Mouse (Mus musculus) layer of hippocampus, postnatal 14 days (tissue): ENCODE data around the gene 2210407C18Rik. TPM values are rescaled to one million over a fixed set of nuclear protein-coding genes. Genes with fewer than 3 reads are reported as not detected.
A peak's percentile ranks its signal among the peaks of the same experiment; 100 is the strongest.

Source experiments
- DNase-seq, 2 experiments: peaks; one replicate each; pipeline ENCODE4 v3.0.0; 2021 to 2022; ENCODE audit warnings: low spot score in 2 of 2, mixed read lengths in 1 of 2
- long read RNA-seq, 2 experiments: library from polyadenylated mRNA; stranded (forward); transcript quantifications; one replicate each; pipeline ENCODE4 v2.0.0; 2021
- total RNA-seq, 2 experiments: library from RNA; stranded (reverse); gene quantifications; 2 replicates each; pipeline ENCODE4 v1.2.3; 2021

The 2210407C18Rik gene
- not detected for total RNA-seq
- long read RNA-seq, experiment 1, result 0 reads
- long read RNA-seq, experiment 2, result 0 reads

DNA sequence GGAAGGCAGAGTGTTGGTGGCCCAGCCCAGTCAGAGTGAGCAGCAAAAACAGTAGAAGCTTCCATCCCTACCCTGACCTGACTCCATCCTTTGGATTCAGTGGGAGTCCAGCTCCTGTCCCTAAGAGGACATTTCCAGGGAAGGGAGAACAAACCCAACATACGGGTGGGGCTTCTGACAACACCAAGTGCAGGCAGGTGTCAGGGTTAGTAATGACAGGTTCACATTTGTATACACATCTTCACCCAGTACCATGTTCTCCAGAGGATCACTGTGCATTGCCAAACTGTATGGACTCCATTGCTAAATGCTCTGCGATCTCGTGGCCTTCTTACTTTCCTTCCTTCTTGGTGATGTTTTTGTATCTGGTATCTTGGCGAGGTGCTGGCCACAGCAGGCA lies at the start of gene 2210407C18Rik:
Gene 2210407C18Rik (minus strand): TSS at position 101 of the 400 bp plus-strand sequence.
- no peak for DNase-seq

GRCm38 (mm10) chr11:58658596-58658995 lies 42.7 kb upstream of the 2210407C18Rik start, which contains the start of gene Olfr322:
Olfr322 (plus strand) TSS chr11:58658782.
- DNase-seq, result no peak

DNA sequence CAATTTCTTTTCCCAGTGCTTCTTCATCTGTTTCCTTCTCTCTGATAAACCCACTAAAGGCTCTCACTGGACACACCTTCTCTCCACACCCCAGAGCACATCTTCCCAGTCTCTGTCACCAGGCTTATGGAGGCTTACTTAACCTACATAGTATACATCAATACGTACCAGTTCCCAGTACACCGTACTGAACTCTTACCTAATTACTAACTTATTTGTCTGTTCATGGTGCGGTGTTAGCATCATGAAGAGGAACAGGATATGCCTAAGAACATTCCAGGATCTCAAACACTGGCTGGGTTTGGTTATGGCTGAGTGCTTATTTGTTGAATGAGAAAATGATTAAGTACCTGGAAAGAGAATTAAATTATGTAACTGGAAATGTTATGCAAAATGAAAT lies 39.3 kb upstream of the 2210407C18Rik start:
- no peak for DNase-seq

- no peak for DNase-seq
Measured at GRCm38 (mm10) chr11:58643350-58643749, 27.5 kb upstream of the 2210407C18Rik start.

GRCm38 (mm10) chr11:58641638-58642358 lies 25.9 kb upstream of the 2210407C18Rik start:
- DNase-seq, result no peak

DNA sequence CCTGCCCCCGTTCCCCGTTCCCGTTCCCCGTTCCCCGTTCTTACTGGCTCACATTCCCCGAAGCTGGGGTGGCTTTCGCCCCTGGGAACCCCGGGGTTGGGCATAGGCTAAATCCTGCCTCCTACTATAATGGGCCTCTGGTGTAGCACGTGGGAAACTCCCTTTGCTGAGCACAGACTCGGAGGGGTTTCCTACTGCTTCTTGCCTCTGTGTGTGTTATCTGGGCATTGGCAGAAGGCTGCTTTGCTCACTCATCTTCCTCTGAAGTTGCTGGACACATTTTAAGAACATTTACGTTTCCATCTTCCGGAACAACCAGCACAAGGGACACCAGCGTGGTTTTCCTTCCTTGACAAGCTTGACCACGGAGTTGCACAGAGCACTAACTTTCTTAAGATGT lies 25.2 kb upstream of the 2210407C18Rik start:
- DNase-seq, result no peak

DNA sequence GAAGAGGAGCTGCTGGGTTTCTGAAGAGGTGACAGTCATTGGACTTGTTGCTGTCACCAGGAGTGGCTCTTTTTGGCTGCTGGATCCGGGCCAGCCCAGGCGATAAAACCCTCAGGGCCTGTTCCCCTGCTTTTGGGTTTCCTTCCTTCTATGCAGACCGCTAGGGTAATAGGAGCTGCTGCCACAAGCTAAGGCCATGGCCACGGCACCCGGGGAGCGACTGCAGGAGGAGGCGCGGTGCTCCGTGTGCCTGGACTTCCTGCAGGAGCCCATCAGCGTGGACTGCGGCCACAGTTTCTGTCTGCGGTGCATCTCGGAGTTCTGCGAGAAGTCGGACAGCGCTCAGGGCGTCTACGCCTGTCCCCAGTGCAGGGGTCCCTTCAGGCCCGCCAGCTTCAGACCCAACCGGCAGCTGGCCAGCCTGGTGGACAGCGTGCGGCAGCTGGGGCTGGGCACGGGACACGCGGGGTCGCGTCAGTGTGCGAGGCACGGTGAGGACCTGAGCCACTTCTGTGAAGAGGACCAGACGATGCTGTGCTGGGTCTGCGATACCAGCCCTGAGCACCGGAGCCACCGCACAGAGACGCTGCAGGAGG lies 24.5 kb upstream of the 2210407C18Rik start, which contains the start of gene Trim58:
Gene Trim58 (plus strand): TSS at position 194 of the 596 bp plus-strand sequence.
- no peak for DNase-seq

DNA sequence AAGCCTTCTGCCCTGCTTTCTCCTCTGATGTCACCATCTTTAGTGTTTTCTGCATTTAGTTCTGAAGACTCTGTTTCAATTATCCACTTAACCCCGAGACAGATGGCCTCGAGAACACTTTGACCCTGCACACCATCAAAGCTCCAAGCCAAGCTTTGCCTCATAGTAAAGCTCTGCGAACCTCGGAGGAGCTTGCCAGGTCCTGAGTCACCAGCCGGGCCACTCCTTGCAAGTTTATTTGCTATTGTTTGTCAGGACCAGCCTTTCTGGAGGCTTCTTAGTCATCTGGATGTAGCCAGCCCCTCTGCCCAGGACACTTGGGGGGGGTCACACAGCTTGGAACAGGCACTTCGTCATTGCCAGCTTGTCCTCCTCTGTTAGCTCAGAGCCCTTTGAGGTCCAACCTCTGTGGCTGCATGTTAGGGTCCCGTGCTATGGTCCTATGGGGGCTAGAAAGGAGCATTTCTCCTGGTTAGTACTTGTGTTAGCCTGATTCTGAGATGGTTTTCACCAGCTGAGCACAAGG lies 22.4 kb upstream of the 2210407C18Rik start:
- DNase-seq, result no peak

GRCm38 (mm10) chr11:58636376-58636977 lies 20.6 kb upstream of the 2210407C18Rik start:
- peak; percentile 40 to 51 for DNase-seq

DNA sequence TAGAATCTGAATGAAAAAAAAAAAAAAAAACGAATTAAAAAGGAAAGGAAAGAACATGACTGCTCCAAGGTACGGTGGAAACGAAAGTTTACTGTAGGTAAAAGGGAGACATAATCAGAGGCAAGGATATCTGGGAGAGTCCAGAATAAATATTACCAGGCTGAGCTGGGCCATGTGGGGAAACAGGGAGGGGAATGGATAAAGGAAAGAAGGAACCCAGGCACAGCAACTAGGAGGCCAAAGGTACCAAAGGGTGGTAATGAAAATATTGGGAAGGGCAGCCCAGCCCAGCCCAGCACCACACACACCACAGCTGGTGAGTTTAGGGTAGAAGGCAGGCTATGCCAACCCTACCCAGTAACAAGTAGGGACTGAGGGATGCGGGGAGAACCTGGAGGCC lies 19.0 kb upstream of the 2210407C18Rik start:
- no peak for DNase-seq

DNA sequence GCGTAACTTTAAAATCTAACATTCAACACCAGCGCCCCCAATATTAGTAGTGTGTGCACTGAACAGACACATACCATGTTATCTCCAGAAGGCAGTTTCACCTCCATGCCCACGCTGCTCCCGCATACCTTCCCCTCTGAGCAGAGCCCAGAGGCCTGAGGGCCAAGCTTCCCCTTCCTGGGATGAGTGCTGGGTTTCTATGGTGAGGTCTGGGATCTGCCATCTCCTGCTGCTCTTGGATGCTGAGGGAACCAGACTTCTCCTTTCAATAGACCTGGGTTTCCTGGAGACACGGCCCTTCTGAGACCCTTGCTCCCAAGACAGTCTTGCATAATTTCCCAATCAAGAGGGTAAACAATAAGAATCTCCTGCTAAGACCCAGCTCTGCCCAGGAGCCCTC lies 14.5 kb upstream of the 2210407C18Rik start, which contains the start of gene Olfr323:
Gene Olfr323 (minus strand): TSS at position 101 of the 400 bp plus-strand sequence.
- no peak for DNase-seq

- no peak for DNase-seq
Measured at GRCm38 (mm10) chr11:58626146-58626545, 10.3 kb upstream of the 2210407C18Rik start.

- DNase-seq, result no peak
Measured at GRCm38 (mm10) chr11:58618793-58619192, 2.9 kb upstream of the 2210407C18Rik start.

- no peak for DNase-seq
Measured at GRCm38 (mm10) chr11:58618369-58618768, 2.5 kb upstream of the 2210407C18Rik start.

DNA sequence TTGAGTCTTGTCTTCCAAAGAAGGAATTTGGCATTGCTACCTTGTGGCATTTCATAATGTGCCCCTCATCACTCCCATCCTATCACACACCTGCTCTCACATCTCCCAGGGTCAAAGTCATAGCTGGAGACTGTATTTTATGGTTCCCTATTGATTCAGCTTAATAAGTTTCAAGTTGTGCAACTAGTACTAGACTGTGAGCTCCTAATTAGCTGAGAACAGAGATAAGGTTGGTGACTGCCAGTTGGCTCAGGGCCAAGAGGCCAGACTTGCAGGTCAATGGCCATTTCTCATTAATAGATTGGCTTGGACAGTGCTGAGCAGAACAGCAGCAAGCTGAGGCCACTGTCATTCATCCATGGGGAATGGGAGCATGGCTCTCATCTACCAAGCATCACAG lies 1.3 kb downstream of the 2210407C18Rik start:
- DNase-seq, result no peak

GRCm38 (mm10) chr11:58613359-58613758 lies 2.5 kb downstream of the 2210407C18Rik start:
- no peak for DNase-seq

DNA sequence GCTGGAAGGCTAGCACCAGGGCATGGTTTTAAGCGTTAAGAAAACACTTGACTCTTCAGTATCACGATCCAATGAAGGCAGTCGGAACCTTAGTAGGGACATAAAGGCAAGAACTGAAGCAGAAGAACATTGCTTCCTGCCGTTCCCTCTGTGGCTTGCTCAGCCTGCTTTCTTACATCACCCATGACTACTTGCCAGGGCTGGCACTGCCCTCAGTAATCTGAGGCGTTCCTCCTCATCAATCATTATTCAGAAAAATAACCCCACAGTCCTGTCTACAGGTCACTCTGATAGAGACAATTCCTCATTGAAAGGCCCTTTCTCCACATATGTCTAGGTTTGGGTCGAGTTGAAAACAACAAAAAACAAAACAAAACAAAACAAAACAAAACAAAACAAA lies 8.8 kb downstream of the 2210407C18Rik start:
- DNase-seq, result no peak

GRCm38 (mm10) chr11:58606177-58606919 lies 9.5 kb downstream of the 2210407C18Rik start:
- DNase-seq, result no peak

- no peak for DNase-seq
Measured at GRCm38 (mm10) chr11:58605228-58605627, 10.6 kb downstream of the 2210407C18Rik start.

DNA sequence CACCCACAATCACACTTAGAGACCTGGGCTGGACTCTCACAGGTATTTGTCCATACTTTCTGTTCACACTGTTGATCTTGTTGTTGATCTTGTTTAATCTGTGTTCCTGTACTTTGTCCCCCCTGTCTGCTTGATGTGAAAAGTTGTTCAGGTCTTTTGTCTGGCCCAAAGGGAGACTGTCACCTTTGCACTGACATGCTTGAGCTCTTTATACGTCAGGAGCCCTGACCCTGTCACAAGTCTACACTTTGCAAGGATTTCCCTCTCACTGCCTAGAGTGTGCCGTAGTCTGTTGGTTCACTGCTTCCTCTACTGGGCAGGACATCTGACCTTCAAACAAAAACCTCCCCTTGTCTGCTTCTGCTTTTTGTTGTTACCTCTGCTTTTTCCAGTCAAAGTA lies 11.2 kb downstream of the 2210407C18Rik start:
- DNase-seq, result no peak
